Mouse (Mus musculus) stomach, postnatal 0 days (tissue): ENCODE results near the gene Syt8.

Source experiments
- CTCF ChIP-seq: IDR thresholded peaks from 2 replicates; pipeline ENCODE4 v1.5.1; 2016; ENCODE audit warnings: antibody characterized with exemption, low read depth, mild to moderate bottlenecking, moderate library complexity
- EP300 ChIP-seq: optimal IDR thresholded peaks from 2 replicates; pipeline ENCODE3; 2016; ENCODE audit warnings: antibody characterized with exemption

- no peak for TF ChIP-seq CTCF
- TF ChIP-seq EP300: no peak
Observed at GRCm38 (mm10) chr7:142400750-142401142, 33.9 kb upstream of the Syt8 start.
